15 mouse cellular contexts compared by ENCODE assay signal in the genomic region with DNA sequence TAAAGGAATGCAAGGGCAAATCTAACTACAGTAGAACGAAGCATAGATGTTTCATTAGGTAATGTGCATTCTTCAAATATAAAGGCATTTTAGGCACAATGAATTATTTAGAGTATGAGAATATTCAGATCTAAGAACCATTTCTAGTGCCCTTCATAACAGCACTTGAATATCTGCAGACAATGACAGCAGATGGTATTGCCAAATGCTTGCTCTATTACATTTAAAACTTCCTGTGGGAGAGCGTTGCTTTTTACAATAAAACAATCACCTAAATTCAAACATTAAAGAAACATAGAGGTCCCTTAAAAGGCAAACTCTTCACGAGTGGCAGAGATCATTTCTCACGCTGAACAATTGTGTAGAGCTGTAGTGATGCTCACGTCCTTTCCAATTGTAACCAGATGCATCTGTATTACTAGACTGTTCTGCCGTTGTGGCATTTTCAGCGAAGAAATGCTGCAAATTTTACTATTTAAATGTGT.
"Had no signal": no experiment of that assay in that cellular context is flagged by ENCODE, and none has a peak within 500 bp of the region (broad histone marks: within the 10 kb centered on the region; RNA-seq: fewer than 3 reads in every experiment).

No protein-coding gene starts in this region.

- H3K4me1 ChIP-seq: limb, embryonic 13.5 days; midbrain, embryonic 12.5 days; neural tube, embryonic 13.5 days had no signal

- H3K9me3 ChIP-seq: limb, embryonic 13.5 days; midbrain, embryonic 12.5 days; neural tube, embryonic 13.5 days had no signal

- DNase-seq: kidney, adult 11 months; kidney, adult 9 months; kidney, postnatal 10 days; kidney, postnatal 4 days; left cerebral cortex, postnatal 4 days; lung, adult 18-20 months; right cerebral cortex, adult 18-20 months; right cerebral cortex, postnatal 25 days; thymus, adult 18-20 months; thymus, postnatal 14 days had no signal

- H3K27me3 ChIP-seq: limb, embryonic 13.5 days; midbrain, embryonic 12.5 days; neural tube, embryonic 13.5 days had no signal

- H3K4me3 ChIP-seq: limb, embryonic 13.5 days; midbrain, embryonic 12.5 days; neural tube, embryonic 13.5 days had no signal

- H3K27ac ChIP-seq: limb, embryonic 13.5 days; liver, embryonic 14.5 days; midbrain, embryonic 12.5 days; neural tube, embryonic 13.5 days; stomach, postnatal 0 days had no signal

- H3K4me2 ChIP-seq: limb, embryonic 13.5 days; midbrain, embryonic 12.5 days; neural tube, embryonic 13.5 days had no signal

- H3K9ac ChIP-seq: limb, embryonic 13.5 days; liver, embryonic 14.5 days; midbrain, embryonic 12.5 days; neural tube, embryonic 13.5 days had no signal

- H3K36me3 ChIP-seq: limb, embryonic 13.5 days; midbrain, embryonic 12.5 days; neural tube, embryonic 13.5 days had no signal
